Mouse (Mus musculus): ENCODE results near the gene Uhrf1bp1. TPM values are rescaled to one million over a fixed set of nuclear protein-coding genes. Genes with fewer than 3 reads are reported as not detected.

The Uhrf1bp1 gene
- total and polyA plus RNA-seq, 3 experiments = 8.5 to 31.5 (median 21.0) TPM

DNA sequence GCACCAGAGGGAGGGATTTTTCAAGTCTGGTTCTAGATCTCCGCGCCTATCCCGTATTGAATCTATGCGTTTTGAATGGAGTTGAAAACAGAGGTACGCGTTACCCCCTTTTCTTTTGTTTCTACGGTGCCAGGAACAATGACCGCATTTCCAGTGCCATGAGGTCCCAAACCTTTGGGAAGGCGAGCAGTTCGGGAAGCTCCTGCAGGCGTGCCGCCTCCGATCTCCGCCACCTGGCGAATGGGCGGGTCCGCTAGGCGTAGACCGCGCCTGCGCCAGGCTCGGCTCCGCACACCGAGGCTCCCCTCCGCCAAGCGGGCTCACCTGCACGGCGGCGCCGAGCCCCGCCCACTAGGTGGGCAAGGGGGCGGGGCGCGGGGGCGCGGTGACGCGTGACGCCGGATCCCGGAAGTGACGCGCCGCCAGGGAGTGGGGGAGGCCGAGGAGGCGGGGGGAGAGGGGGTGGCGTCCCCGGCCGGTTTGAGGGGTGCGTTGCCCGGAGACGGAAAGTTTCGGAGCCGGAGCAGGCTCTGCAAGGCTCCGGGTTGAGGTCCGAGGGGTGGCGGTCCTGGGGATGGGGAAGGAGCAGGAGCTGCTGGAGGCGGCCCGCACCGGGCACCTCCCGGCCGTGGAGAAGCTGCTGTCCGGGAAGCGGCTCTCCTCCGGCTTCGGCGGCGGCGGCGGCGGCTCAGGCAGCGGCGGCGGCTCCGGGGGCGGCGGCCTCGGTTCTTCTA, 52.8 kb downstream of the Uhrf1bp1 start, which contains the start of gene Anks1:
TSS of gene Anks1 (plus strand) at position 419 of the 734 bp plus-strand sequence.
- DNase-seq (ENCODE audit: low spot score) = peak; percentile 87

DNA sequence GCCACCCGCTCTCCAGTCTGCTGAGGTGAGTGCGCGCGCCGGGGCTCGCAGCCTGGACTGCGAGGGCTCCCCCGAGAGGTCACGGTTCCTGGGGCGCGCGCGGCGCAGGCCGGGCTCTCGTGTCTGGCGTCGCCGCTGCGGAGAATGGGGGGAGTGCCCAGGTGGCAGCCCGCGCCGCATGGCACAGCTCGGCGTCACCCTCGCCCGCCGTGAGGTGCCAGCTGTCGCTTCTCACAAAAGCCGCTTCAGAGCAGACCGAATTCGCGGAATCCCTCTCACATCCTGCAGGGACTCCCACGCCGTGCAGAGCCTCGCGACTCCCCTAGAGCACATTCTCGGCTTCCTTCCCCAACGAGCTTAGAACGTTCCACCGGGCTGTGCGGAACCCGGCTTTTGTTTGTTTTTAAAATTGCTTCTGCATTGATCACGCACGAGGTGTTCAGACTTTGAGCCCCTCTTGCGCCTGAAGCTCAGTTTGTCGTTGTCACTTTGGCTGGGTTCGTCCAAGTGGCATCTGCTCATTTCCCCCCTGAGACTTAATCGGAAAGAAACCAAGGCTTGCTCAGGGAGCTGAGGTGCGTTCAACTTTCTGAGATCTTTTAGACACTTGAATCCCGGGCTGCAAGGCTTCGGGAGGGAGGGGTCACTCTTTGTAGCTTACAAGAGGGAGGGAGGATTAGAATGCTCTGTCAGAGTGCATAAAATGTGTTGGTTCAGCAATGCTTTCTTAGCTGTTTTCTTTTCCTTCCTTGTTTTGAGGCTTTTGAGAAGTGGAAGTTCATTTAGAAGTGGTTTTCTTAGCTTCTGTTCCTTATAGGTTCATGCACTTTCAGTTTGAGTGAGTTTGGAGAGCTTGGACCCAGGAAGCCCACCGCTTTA, 53.6 kb downstream of the Uhrf1bp1 start, which contains the start of gene Taf11:
TSS of gene Taf11 (minus strand) at position 223 of the 879 bp plus-strand sequence.
- H3K27me3 ChIP-seq (ENCODE audit: insufficient read depth, low read length) = no peaks in the 10 kb centered on the region
- H3K4me3 ChIP-seq (ENCODE audit: low read depth, low read length) = peak within 1 kb of the TSS; percentile 95
- H3K36me3 ChIP-seq (replicated peaks) = peaks cover 32% of the 10 kb centered on the region
- DNase-seq (ENCODE audit: low spot score) (no peak), ATAC-seq (ENCODE audit: extremely low read depth, insufficient number of reproducible peaks, low FRiP score, poor library complexity, severe bottlenecking) (no peak)
- TF ChIP-seq CTCF (IDR thresholded peaks at IDR 0.05; ENCODE audit: low read depth, low read length) = no peak
- no peak for TF ChIP-seq GATA2 (IDR thresholded peaks at IDR 0.05; ENCODE audit: borderline replicate concordance, low read depth, low read length)
- no peak for TF ChIP-seq POLR2AphosphoS5 (IDR thresholded peaks at IDR 0.05; ENCODE audit: insufficient replicate concordance, low read depth, low read length)
- TF ChIP-seq GATA1 (IDR thresholded peaks at IDR 0.05; ENCODE audit: borderline replicate concordance, low read length) = no peak
- TF ChIP-seq TAL1 (conservative IDR thresholded peaks at IDR 0.05; ENCODE audit: low read depth, low read length) = no peak
- H3K4me1 ChIP-seq (ENCODE audit: insufficient read depth, low read depth, low read length) = peaks cover 40% of the 10 kb centered on the region
- no peaks in the 10 kb centered on the region for H3K9me3 ChIP-seq (replicated peaks)

More for the DNA sequence above, 52.8 kb downstream of the Uhrf1bp1 start, which contains the start of gene Anks1:
- no peaks in the 10 kb centered on the region for H3K9me3 ChIP-seq (replicated peaks)
- peak; percentile 52; the same call in 1 of the 2 replicates for ATAC-seq (ENCODE audit: extremely low read depth, insufficient number of reproducible peaks, low FRiP score, poor library complexity, severe bottlenecking)
- peaks cover 40% of the 10 kb centered on the region for H3K4me1 ChIP-seq (ENCODE audit: insufficient read depth, low read depth, low read length)
- H3K36me3 ChIP-seq (replicated peaks) = peaks cover 31% of the 10 kb centered on the region
- TF ChIP-seq TAL1 (conservative IDR thresholded peaks at IDR 0.05; ENCODE audit: low read depth, low read length) (no peak), POLR2AphosphoS5 (IDR thresholded peaks at IDR 0.05; ENCODE audit: insufficient replicate concordance, low read depth, low read length) (no peak), GATA1 (IDR thresholded peaks at IDR 0.05; ENCODE audit: borderline replicate concordance, low read length) (no peak)
- no peaks in the 10 kb centered on the region for H3K27me3 ChIP-seq (ENCODE audit: insufficient read depth, low read length)
- H3K4me3 ChIP-seq (ENCODE audit: low read depth, low read length) = peak within 1 kb of the TSS; percentile 95

DNA sequence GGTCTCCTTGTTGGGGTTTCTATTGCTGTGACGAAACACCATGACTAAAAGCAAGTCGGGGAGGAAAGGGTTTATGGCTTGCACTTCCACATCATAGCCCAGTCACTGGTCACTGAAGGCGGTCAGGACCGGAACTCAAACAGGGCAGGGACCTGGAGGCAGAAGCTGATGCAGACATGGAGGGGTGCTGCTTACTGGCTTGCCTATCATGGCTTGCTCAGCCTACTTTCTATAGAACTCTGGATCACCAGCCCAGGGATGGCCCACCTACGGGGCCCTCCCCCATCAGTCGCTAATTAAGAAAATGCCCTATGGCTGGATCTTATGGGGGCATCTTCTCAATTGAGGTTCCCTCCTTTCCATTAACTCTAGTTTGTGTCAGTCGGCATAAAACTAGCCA, 55.1 kb downstream of the Uhrf1bp1 start:
- Histone ChIP-seq H3K27me3 (ENCODE audit: insufficient read depth, low read length) (no peaks in the 10 kb centered on the region), H3K36me3 (replicated peaks) (peaks cover 24% of the 10 kb centered on the region), H3K9me3 (replicated peaks) (no peaks in the 10 kb centered on the region), H3K4me3 (ENCODE audit: low read depth, low read length) (no peak overlapping the region), H3K4me1 (ENCODE audit: insufficient read depth, low read depth, low read length) (peaks cover 35% of the 10 kb centered on the region)
- ATAC-seq (ENCODE audit: extremely low read depth, insufficient number of reproducible peaks, low FRiP score, poor library complexity, severe bottlenecking) (no peak), DNase-seq (ENCODE audit: low spot score) (no peak)
- TF ChIP-seq TAL1 (conservative IDR thresholded peaks at IDR 0.05; ENCODE audit: low read depth, low read length) (no peak), CTCF (IDR thresholded peaks at IDR 0.05; ENCODE audit: low read depth, low read length) (no peak), POLR2AphosphoS5 (IDR thresholded peaks at IDR 0.05; ENCODE audit: insufficient replicate concordance, low read depth, low read length) (no peak), GATA1 (IDR thresholded peaks at IDR 0.05; ENCODE audit: borderline replicate concordance, low read length) (no peak), GATA2 (IDR thresholded peaks at IDR 0.05; ENCODE audit: borderline replicate concordance, low read depth, low read length) (no peak)

DNA sequence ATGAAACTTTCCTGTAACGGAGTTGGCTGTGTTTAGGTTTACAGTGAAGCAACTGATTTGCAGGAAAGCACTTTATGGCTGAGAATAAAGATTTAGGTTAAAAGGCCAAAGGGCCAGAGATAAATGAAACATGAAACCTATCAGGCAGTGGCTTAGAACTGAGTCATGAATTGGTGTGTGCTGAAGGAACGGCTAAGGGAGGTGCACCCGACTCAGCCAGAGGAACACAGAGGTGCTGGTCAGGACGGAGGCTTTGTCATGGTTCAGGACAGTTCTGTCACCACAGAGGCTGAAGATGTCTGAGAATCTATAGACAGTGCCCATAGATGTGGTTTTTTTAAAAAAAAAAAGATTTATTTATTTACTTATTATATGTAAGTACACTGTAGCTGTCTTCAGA, 58.5 kb downstream of the Uhrf1bp1 start:
- peaks cover 19% of the 10 kb centered on the region for H3K4me1 ChIP-seq (ENCODE audit: insufficient read depth, low read depth, low read length)
- no peaks in the 10 kb centered on the region for H3K9me3 ChIP-seq (replicated peaks)
- no peaks in the 10 kb centered on the region for H3K27me3 ChIP-seq (ENCODE audit: insufficient read depth, low read length)
- DNase-seq (ENCODE audit: low spot score) (no peak), ATAC-seq (ENCODE audit: extremely low read depth, insufficient number of reproducible peaks, low FRiP score, poor library complexity, severe bottlenecking) (no peak)
- TF ChIP-seq POLR2AphosphoS5 (IDR thresholded peaks at IDR 0.05; ENCODE audit: insufficient replicate concordance, low read depth, low read length) = no peak
- no peak overlapping the region for H3K4me3 ChIP-seq (ENCODE audit: low read depth, low read length)
- peaks cover 27% of the 10 kb centered on the region for H3K36me3 ChIP-seq (replicated peaks)

DNA sequence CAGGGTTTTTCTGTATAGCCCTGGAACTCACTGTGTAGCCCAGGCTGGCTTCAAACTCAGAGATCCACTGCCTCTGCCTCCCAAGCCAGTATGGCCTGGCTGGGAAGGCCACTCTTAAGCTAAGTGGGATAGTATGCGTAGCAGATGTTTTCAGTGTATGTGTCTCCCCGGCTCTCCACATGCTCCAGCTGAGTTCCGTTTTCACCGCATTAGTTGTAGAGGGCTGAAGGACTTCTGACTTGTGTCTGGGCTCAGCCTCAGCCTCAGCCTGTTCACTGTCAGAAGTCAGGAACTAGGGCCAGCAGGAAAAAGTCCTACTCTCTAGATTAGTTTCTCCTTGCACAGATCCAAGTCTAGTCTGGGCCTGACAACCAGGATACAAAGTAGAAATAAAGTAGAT, 60.1 kb downstream of the Uhrf1bp1 start:
- H3K4me1 ChIP-seq (ENCODE audit: insufficient read depth, low read depth, low read length) = peaks cover 3% of the 10 kb centered on the region; the same call in 1 of the 2 replicates
- TF ChIP-seq CTCF (IDR thresholded peaks at IDR 0.05; ENCODE audit: low read depth, low read length) (no peak), GATA1 (IDR thresholded peaks at IDR 0.05; ENCODE audit: borderline replicate concordance, low read length) (no peak), TAL1 (conservative IDR thresholded peaks at IDR 0.05; ENCODE audit: low read depth, low read length) (no peak), POLR2AphosphoS5 (IDR thresholded peaks at IDR 0.05; ENCODE audit: insufficient replicate concordance, low read depth, low read length) (no peak), GATA2 (IDR thresholded peaks at IDR 0.05; ENCODE audit: borderline replicate concordance, low read depth, low read length) (no peak)
- H3K9me3 ChIP-seq (replicated peaks) = no peaks in the 10 kb centered on the region
- no peak overlapping the region for H3K4me3 ChIP-seq (ENCODE audit: low read depth, low read length)
- ATAC-seq (ENCODE audit: extremely low read depth, insufficient number of reproducible peaks, low FRiP score, poor library complexity, severe bottlenecking) (no peak), DNase-seq (ENCODE audit: low spot score) (no peak)
- H3K27me3 ChIP-seq (ENCODE audit: insufficient read depth, low read length) = no peaks in the 10 kb centered on the region
- peaks cover 36% of the 10 kb centered on the region for H3K36me3 ChIP-seq (replicated peaks)

DNA sequence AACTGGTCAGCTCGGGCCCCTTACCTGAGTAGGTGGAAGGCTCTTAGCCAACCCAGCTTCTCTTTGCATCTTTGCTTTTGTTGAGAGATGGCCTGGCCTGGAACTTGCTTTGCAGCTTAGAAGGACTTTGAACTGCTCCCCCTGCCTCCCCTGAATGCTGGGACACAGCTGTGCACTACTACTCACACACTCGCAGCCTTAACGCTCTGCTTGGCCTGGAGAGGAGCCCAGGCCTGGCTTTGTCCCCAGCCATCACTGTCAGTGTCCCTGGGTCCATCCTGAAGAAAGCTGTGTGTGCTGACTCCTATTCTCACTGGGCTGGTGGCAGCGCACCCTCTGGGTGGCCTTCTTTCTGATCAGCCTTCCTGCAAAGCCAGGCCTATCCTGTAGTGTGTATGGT, 64.4 kb downstream of the Uhrf1bp1 start:
- ATAC-seq (ENCODE audit: extremely low read depth, insufficient number of reproducible peaks, low FRiP score, poor library complexity, severe bottlenecking) (no peak), DNase-seq (ENCODE audit: low spot score) (no peak)
- Histone ChIP-seq H3K27me3 (ENCODE audit: insufficient read depth, low read length) (no peaks in the 10 kb centered on the region), H3K36me3 (replicated peaks) (peaks cover 33% of the 10 kb centered on the region), H3K9me3 (replicated peaks) (no peaks in the 10 kb centered on the region), H3K4me1 (ENCODE audit: insufficient read depth, low read depth, low read length) (no peaks in the 10 kb centered on the region), H3K4me3 (ENCODE audit: low read depth, low read length) (no peak overlapping the region)
- TF ChIP-seq CTCF (IDR thresholded peaks at IDR 0.05; ENCODE audit: low read depth, low read length) = no peak
- TF ChIP-seq GATA2 (IDR thresholded peaks at IDR 0.05; ENCODE audit: borderline replicate concordance, low read depth, low read length) = no peak
- no peak for TF ChIP-seq GATA1 (IDR thresholded peaks at IDR 0.05; ENCODE audit: borderline replicate concordance, low read length)
- TF ChIP-seq POLR2AphosphoS5 (IDR thresholded peaks at IDR 0.05; ENCODE audit: insufficient replicate concordance, low read depth, low read length) = no peak
- no peak for TF ChIP-seq TAL1 (conservative IDR thresholded peaks at IDR 0.05; ENCODE audit: low read depth, low read length)

All from G1E (cell line).